Mouse (Mus musculus) MEL (cell line): ENCODE data around the gene Sde2. TPM values are rescaled to one million over a fixed set of nuclear protein-coding genes. Genes with fewer than 3 reads are reported as not detected.

ENCODE experiments used
- DNase-seq: peaks from one replicate; pipeline ENCODE4 v3.0.0; 2011; ENCODE audit warnings: low read depth, low spot score
- H3K27ac ChIP-seq: 2 replicates; pipeline ENCODE4 v1.5.1; 2012; ENCODE audit warnings: low read depth, mild to moderate bottlenecking, control low read depth, low read length, moderate library complexity; ENCODE audit not compliant: control insufficient read depth
- H3K27me3 ChIP-seq, 2 experiments: fragments of 150-350 bp in 1 of 2; sonication (generic) in 1 of 2; 2 replicates each; pipeline ENCODE4 v1.6.1; 2012; ENCODE audit warnings: low read length in 2 of 2, mild to moderate bottlenecking in 2 of 2, improper control_type of control experiment in 1 of 2, moderate library complexity in 1 of 2; ENCODE audit not compliant: insufficient read depth in 2 of 2, control insufficient read depth in 1 of 2
- H3K36me3 ChIP-seq, 2 experiments: 2 replicates each; pipeline ENCODE4 v1.6.1; 2012 to 2014; ENCODE audit warnings: low read length in 2 of 2, improper control_type of control experiment in 1 of 2, inconsistent platforms in 1 of 2, mild to moderate bottlenecking in 1 of 2; ENCODE audit not compliant: insufficient read depth in 2 of 2, control insufficient read depth in 1 of 2
- H3K4me1 ChIP-seq, 2 experiments: fragments of 150-350 bp in 1 of 2; sonication (generic) in 1 of 2; 2 replicates each; pipeline ENCODE4 v1.6.1; 2012; ENCODE audit warnings: low read length in 2 of 2, improper control_type of control experiment in 1 of 2, mild to moderate bottlenecking in 1 of 2; ENCODE audit not compliant: insufficient read depth in 2 of 2, control insufficient read depth in 1 of 2
- H3K4me3 ChIP-seq, 2 experiments: fragments of 150-350 bp in 1 of 2; sonication (generic) in 1 of 2; 2 replicates each; pipeline ENCODE4 v1.5.1; 2012; ENCODE audit warnings: low read depth in 2 of 2, low read length in 2 of 2, mild to moderate bottlenecking in 2 of 2, moderate library complexity in 2 of 2, control low read depth in 1 of 2, improper control_type of control experiment in 1 of 2; ENCODE audit not compliant: control insufficient read depth in 1 of 2, insufficient read depth in 1 of 2
- H3K79me2 ChIP-seq: 2 replicates; pipeline ENCODE4 v1.6.1; 2012; ENCODE audit warnings: mild to moderate bottlenecking, low read length, moderate library complexity; ENCODE audit not compliant: control insufficient read depth, poor library complexity, insufficient read depth
- H3K9ac ChIP-seq: 2 replicates; pipeline ENCODE4 v1.6.1; 2012; ENCODE audit warnings: low read depth, mild to moderate bottlenecking, control low read depth, low read length, moderate library complexity; ENCODE audit not compliant: control insufficient read depth, poor library complexity, severe bottlenecking
- H3K9me3 ChIP-seq: fragments of 150-350 bp; sonication (generic); replicated peaks from 2 replicates; pipeline ENCODE4 v1.6.1; 2012; ENCODE audit warnings: mild to moderate bottlenecking, low read length, improper control_type of control experiment, moderate library complexity; ENCODE audit not compliant: insufficient read depth
- BHLHE40 ChIP-seq: IDR thresholded peaks from 2 replicates; pipeline ENCODE4 v1.6.1; 2012; ENCODE audit warnings: low read depth, mild to moderate bottlenecking, inconsistent platforms, low read length, improper control_type of control experiment, borderline replicate concordance
- CHD1 ChIP-seq: IDR thresholded peaks from 2 replicates; pipeline ENCODE4 v1.6.1; 2012; ENCODE audit warnings: low read depth, mild to moderate bottlenecking, inconsistent platforms, low read length, improper control_type of control experiment
- CHD2 ChIP-seq: IDR thresholded peaks from 2 replicates; pipeline ENCODE4 v1.6.1; 2011; ENCODE audit warnings: low read length, improper control_type of control experiment
- CTCF ChIP-seq, 3 experiments: IDR thresholded peaks in 2 of 3; conservative IDR thresholded peaks in 1 of 3; 2 replicates each; pipeline ENCODE4 v1.5.1; 2011 to 2012; ENCODE audit warnings: low read length in 3 of 3, low read depth in 2 of 3, mild to moderate bottlenecking in 2 of 3, improper control_type of control experiment in 1 of 3, inconsistent platforms in 1 of 3, mixed read lengths in 1 of 3, moderate library complexity in 1 of 3; ENCODE audit not compliant: control insufficient read depth in 1 of 3, insufficient read depth in 1 of 3, poor library complexity in 1 of 3, severe bottlenecking in 1 of 3
- ELF1 ChIP-seq: IDR thresholded peaks from 2 replicates; pipeline ENCODE4 v1.6.1; 2014; ENCODE audit warnings: low read depth, mild to moderate bottlenecking, inconsistent platforms, low read length, improper control_type of control experiment, moderate library complexity
- EP300 ChIP-seq, 2 experiments: IDR thresholded peaks; 2 replicates each; pipeline ENCODE4 v1.6.1; 2011; ENCODE audit warnings: improper control_type of control experiment in 2 of 2, low read length in 2 of 2, low read depth in 1 of 2, mild to moderate bottlenecking in 1 of 2
- ETS1 ChIP-seq: IDR thresholded peaks from 2 replicates; pipeline ENCODE4 v1.6.1; 2012; ENCODE audit warnings: low read depth, mild to moderate bottlenecking, inconsistent platforms, low read length, improper control_type of control experiment, moderate library complexity
- GABPA ChIP-seq: IDR thresholded peaks from 2 replicates; pipeline ENCODE4 v1.6.1; 2012; ENCODE audit warnings: low read depth, mild to moderate bottlenecking, inconsistent platforms, low read length, improper control_type of control experiment, moderate library complexity
- GATA1 ChIP-seq: IDR thresholded peaks from 2 replicates; pipeline ENCODE4 v1.6.1; 2011; ENCODE audit warnings: low read depth, low read length, improper control_type of control experiment
- HCFC1 ChIP-seq: IDR thresholded peaks from 2 replicates; pipeline ENCODE4 v1.6.1; 2012; ENCODE audit warnings: low read depth, mild to moderate bottlenecking, inconsistent platforms, low read length, improper control_type of control experiment, moderate library complexity
- JUND ChIP-seq: IDR thresholded peaks from 2 replicates; pipeline ENCODE4 v1.6.1; 2011; ENCODE audit warnings: low read depth, mild to moderate bottlenecking, improper control_type of control experiment, low read length
- KAT2A ChIP-seq: conservative IDR thresholded peaks from 2 replicates; pipeline ENCODE4 v1.6.1; 2012; ENCODE audit warnings: low read depth, low read length, improper control_type of control experiment, inconsistent platforms
- MAFK ChIP-seq: IDR thresholded peaks from 2 replicates; pipeline ENCODE4 v1.6.1; 2011; ENCODE audit warnings: low read depth, mild to moderate bottlenecking, low read length, improper control_type of control experiment, borderline replicate concordance
- MAX ChIP-seq: IDR thresholded peaks from 2 replicates; pipeline ENCODE4 v1.6.1; 2011; ENCODE audit warnings: low read length, improper control_type of control experiment
- MAZ ChIP-seq: IDR thresholded peaks from 2 replicates; pipeline ENCODE4 v1.6.1; 2012; ENCODE audit warnings: low read depth, mild to moderate bottlenecking, inconsistent platforms, low read length, improper control_type of control experiment
- MEF2A ChIP-seq: IDR thresholded peaks from 2 replicates; pipeline ENCODE4 v1.6.1; 2014; ENCODE audit warnings: low read depth, mild to moderate bottlenecking, inconsistent platforms, low read length, improper control_type of control experiment; ENCODE audit not compliant: poor library complexity, insufficient replicate concordance, severe bottlenecking; ENCODE audit errors: extremely low read depth
- MYB ChIP-seq: IDR thresholded peaks from 2 replicates; pipeline ENCODE4 v1.6.1; 2011; ENCODE audit warnings: mild to moderate bottlenecking, low read depth, low read length, improper control_type of control experiment
- MYC ChIP-seq: IDR thresholded peaks from 2 replicates; pipeline ENCODE4 v1.6.1; 2011; ENCODE audit warnings: low read depth, mild to moderate bottlenecking, low read length, improper control_type of control experiment, moderate library complexity
- NELFE ChIP-seq: IDR thresholded peaks from 2 replicates; pipeline ENCODE4 v1.6.1; 2011; ENCODE audit warnings: low read depth, low read length, improper control_type of control experiment
- NRF1 ChIP-seq: IDR thresholded peaks from 2 replicates; pipeline ENCODE4 v1.6.1; 2014; ENCODE audit warnings: low read depth, mild to moderate bottlenecking, inconsistent platforms, low read length, improper control_type of control experiment, moderate library complexity; ENCODE audit not compliant: poor library complexity, insufficient read depth, severe bottlenecking
- POLR2A ChIP-seq, 2 experiments: IDR thresholded peaks; 2 replicates each; pipeline ENCODE4 v1.6.1; 2011 to 2012; ENCODE audit warnings: low read length in 2 of 2, mild to moderate bottlenecking in 2 of 2, control low read depth in 1 of 2, improper control_type of control experiment in 1 of 2, low read depth in 1 of 2, moderate library complexity in 1 of 2; ENCODE audit not compliant: control insufficient read depth in 1 of 2, insufficient read depth in 1 of 2, poor library complexity in 1 of 2
- POLR2AphosphoS2 ChIP-seq: IDR thresholded peaks from 2 replicates; pipeline ENCODE4 v1.6.1; 2011; ENCODE audit warnings: low read length, improper control_type of control experiment
- POLR2AphosphoS5 ChIP-seq: IDR thresholded peaks from 2 replicates; pipeline ENCODE4 v1.6.1; 2012; ENCODE audit warnings: low read depth, borderline replicate concordance, mild to moderate bottlenecking, inconsistent platforms, low read length, moderate library complexity, mixed read lengths
- RAD21 ChIP-seq: IDR thresholded peaks from 2 replicates; pipeline ENCODE4 v1.6.1; 2011; ENCODE audit warnings: mild to moderate bottlenecking, low read depth, low read length, improper control_type of control experiment
- RCOR1 ChIP-seq: IDR thresholded peaks from 2 replicates; pipeline ENCODE4 v1.6.1; 2012; ENCODE audit warnings: low read depth, mild to moderate bottlenecking, inconsistent platforms, low read length, improper control_type of control experiment
- SIN3A ChIP-seq: IDR thresholded peaks from 2 replicates; pipeline ENCODE4 v1.6.1; 2012; ENCODE audit warnings: low read length, improper control_type of control experiment, inconsistent platforms
- SMC3 ChIP-seq: IDR thresholded peaks from 2 replicates; pipeline ENCODE4 v1.6.1; 2011; ENCODE audit warnings: low read depth, low read length, improper control_type of control experiment
- TAL1 ChIP-seq: IDR thresholded peaks from 2 replicates; pipeline ENCODE4 v1.6.1; 2012; ENCODE audit warnings: mild to moderate bottlenecking, inconsistent platforms, low read length, moderate library complexity, mixed read lengths
- UBTF ChIP-seq: IDR thresholded peaks from 2 replicates; pipeline ENCODE4 v1.6.1; 2012; ENCODE audit warnings: low read depth, mild to moderate bottlenecking, inconsistent platforms, low read length, improper control_type of control experiment, moderate library complexity, borderline replicate concordance; ENCODE audit not compliant: insufficient read depth
- USF1 ChIP-seq: IDR thresholded peaks from 2 replicates; pipeline ENCODE4 v1.6.1; 2014; ENCODE audit warnings: low read depth, mild to moderate bottlenecking, inconsistent platforms, low read length, improper control_type of control experiment, moderate library complexity
- USF2 ChIP-seq, 2 experiments: IDR thresholded peaks; 2 replicates each; pipeline ENCODE4 v1.6.1; 2011 to 2012; ENCODE audit warnings: improper control_type of control experiment in 2 of 2, low read length in 2 of 2, borderline replicate concordance in 1 of 2, inconsistent platforms in 1 of 2, low read depth in 1 of 2, mild to moderate bottlenecking in 1 of 2; ENCODE audit not compliant: insufficient read depth in 1 of 2
- ZC3H11A ChIP-seq: IDR thresholded peaks from 2 replicates; pipeline ENCODE4 v1.6.1; 2012; ENCODE audit warnings: low read depth, mild to moderate bottlenecking, inconsistent platforms, low read length, improper control_type of control experiment
- ZNF384 ChIP-seq: IDR thresholded peaks from 2 replicates; pipeline ENCODE4 v1.6.1; 2012; ENCODE audit warnings: low read depth, mild to moderate bottlenecking, inconsistent platforms, low read length, improper control_type of control experiment
- polyA plus RNA-seq, 2 experiments: library from polyadenylated mRNA; stranded (reverse) in 1 of 2; unstranded in 1 of 2; fragments of >175 nt in 1 of 2; fragments of >200 nt in 1 of 2; gene quantifications; 2 replicates each; pipeline versions ENCODE4 v1.2.1 to v1.2.4; 2012; ENCODE audit warnings: low replicate concordance in 2 of 2, low read depth in 1 of 2; ENCODE audit not compliant: insufficient read length in 2 of 2, insufficient read depth in 1 of 2, missing spikeins in 1 of 2
- total RNA-seq: library from RNA; depleted of rRNA; stranded (reverse); fragments of 300-350 nt; gene quantifications from 2 replicates; pipeline ENCODE4 v1.2.3, GENCODE M21; 2012; rRNA removed

Sde2 gene
- total RNA-seq (31.4 and 35.5 TPM in 2 replicates), polyA plus RNA-seq (10 to 100 TPM in 1 of 2 experiments, not detected in 1; 48.0 TPM)

DNA sequence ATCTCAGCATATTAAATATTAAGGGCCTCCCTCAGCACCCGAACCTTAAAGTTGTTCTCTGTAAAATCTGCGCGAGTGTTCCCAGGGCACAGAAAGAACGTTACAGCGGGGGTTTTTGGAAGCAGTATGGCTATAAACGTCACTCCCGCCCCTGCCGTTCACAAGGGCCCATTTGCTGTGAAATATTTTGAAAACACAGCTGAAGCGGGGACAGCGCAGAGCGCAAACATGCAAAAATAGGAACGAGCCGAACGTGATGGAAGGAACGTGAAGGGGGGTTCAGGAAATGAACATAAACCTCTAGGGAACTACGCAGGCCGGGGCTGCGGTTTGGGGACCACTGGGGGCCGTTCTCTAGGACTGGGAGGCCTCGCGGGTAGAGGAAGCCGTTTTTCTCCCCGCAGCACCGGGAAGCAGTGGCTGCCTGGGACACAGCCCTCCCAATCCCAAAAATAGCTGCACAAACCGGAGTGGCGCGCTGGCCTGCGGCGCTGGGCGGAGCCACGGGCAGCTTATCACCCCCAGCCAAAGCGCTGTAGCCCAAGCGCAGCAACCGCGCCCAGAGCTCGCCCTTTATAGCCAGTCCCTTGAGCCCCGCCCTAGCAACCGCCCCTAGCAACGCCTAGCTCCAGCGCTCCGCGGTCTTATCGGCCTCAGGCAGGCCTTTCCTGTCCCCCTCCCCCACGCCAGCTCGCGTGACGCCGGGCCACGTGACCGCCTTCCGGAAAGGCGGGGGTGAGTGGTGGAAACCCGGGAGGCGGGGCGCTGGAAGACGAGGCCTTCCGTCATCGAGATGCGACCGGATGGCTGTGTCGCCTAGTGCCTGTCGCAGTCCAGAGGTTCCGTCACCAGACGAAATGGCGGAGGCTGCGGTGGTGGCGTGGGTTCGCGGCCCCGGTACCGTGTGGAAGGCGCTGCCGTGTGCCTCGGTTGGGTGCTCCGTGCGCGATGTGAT lies at the start of gene Sde2:
Gene Sde2, plus strand, starts transcription at position 812 of the 955 bp plus-strand sequence.
- peaks cover 12 to 20% of the 10 kb centered on the region in 2 experiments for H3K4me1 ChIP-seq
- H3K9me3 ChIP-seq, result no peaks in the 10 kb centered on the region
- H3K27ac ChIP-seq, result peak within 1 kb of the TSS; percentile 94
- peak; percentile 100 for DNase-seq
- peaks cover 3 to 33% of the 10 kb centered on the region in 2 experiments; a peak in 3 of 4 replicates for H3K36me3 ChIP-seq
- peaks cover 32% of the 10 kb centered on the region for H3K79me2 ChIP-seq
- H3K9ac ChIP-seq, result peak within 1 kb of the TSS; percentile 89
- no peaks in the 10 kb centered on the region for H3K27me3 ChIP-seq
- peak within 1 kb of the TSS; percentile 71 to 83 for H3K4me3 ChIP-seq
- TF ChIP-seq RCOR1 (peak; percentile 88), KAT2A (peak; percentile 70; the same call in 1 of the 2 replicates), EP300 (IDR thresholded peaks at IDR 0.05; ENCODE audit: low read depth in 1 of 2, low read length in 2 of 2) (peak; percentile 95 to 99), GATA1 (peak; percentile 94), ETS1 (peak; percentile 99), MAX (peak; percentile 97), MAZ (peak; percentile 100), ZC3H11A (peak; percentile 61), MYB (peak; percentile 73; the same call in 1 of the 2 replicates), GABPA (peak; percentile 72; the same call in 1 of the 2 replicates), MEF2A (peak; percentile 98), MAFK (peak; percentile 91), SIN3A (peak; percentile 95), ELF1 (peak; percentile 91), USF2 (IDR thresholded peaks at IDR 0.05; ENCODE audit: borderline replicate concordance in 1 of 2, insufficient read depth in 1 of 2, low read depth in 1 of 2, low read length in 2 of 2) (peak; percentile 78 to 96), MYC (peak; percentile 62), CHD1 (0 out of 2 replicates have a peak, but pooled peaks have one; percentile 13), POLR2A (IDR thresholded peaks at IDR 0.05; ENCODE audit: control insufficient read depth in 1 of 2, insufficient read depth in 1 of 2, low read depth in 1 of 2, low read length in 2 of 2, poor library complexity in 1 of 2) (peak; percentile 98 to 99), CTCF (IDR thresholded peaks at IDR 0.05 in 2 of 3, conservative IDR thresholded peaks at IDR 0.05 in 1 of 3; ENCODE audit: control insufficient read depth in 1 of 3, insufficient read depth in 1 of 3, low read depth in 2 of 3, low read length in 3 of 3, poor library complexity in 1 of 3, severe bottlenecking in 1 of 3) (no peak), UBTF (no peak), CHD2 (peak; percentile 82), RAD21 (no peak), POLR2AphosphoS5 (peak; percentile 84; the same call in 1 of the 2 replicates), USF1 (peak; percentile 100), BHLHE40 (peak; percentile 100), TAL1 (peak; percentile 99), JUND (no peak), NRF1 (0 out of 2 replicates have a peak, but pooled peaks have one; percentile 37), NELFE (peak; percentile 97), SMC3 (no peak), POLR2AphosphoS2 (peak; percentile 99), ZNF384 (0 out of 2 replicates have a peak, but pooled peaks have one; percentile 6), HCFC1 (peak; percentile 93)
